Mouse (Mus musculus) limb, embryonic 11.5 days (tissue): ENCODE measurements at regions not wholly inside any gene's neighbourhood (a gene's known extent, or its start where the extent isn't known, plus 50 kb on each side); places are given as distances from the start of the nearest gene placed in this dataset.

ENCODE experiments used
- ATAC-seq: fragments of 200-750 bp; cut with Nextera tagmentation; 2 replicates; pipeline ENCODE4 v1.8.0; 2017; ENCODE audit warnings: low read depth; ENCODE audit not compliant: insufficient number of reproducible peaks, low FRiP score, low TSS enrichment
- DNase-seq: peaks from one replicate; pipeline ENCODE4 v3.0.0-alpha.2; 2015; ENCODE audit warnings: low spot score
- H3K27ac ChIP-seq: fragments of 300-500 bp; sonication (generic); replicated peaks from 2 replicates; pipeline ENCODE4 v1.5.1; 2014; ENCODE audit warnings: low read depth, mild to moderate bottlenecking, low read length
- H3K27me3 ChIP-seq: fragments of 300-500 bp; sonication (generic); 2 replicates; pipeline ENCODE4 v1.6.1; 2014; ENCODE audit warnings: mild to moderate bottlenecking, low read length, mixed read lengths; ENCODE audit not compliant: control insufficient read depth, insufficient read depth
- H3K36me3 ChIP-seq: fragments of 300-500 bp; sonication (generic); 2 replicates; pipeline ENCODE4 v1.6.1; 2014; ENCODE audit warnings: mild to moderate bottlenecking, low read length, moderate library complexity, mixed read lengths; ENCODE audit not compliant: control insufficient read depth, insufficient read depth
- H3K4me1 ChIP-seq: fragments of 300-500 bp; sonication (generic); 2 replicates; pipeline ENCODE4 v1.6.1; 2014; ENCODE audit warnings: low read length, mixed read lengths; ENCODE audit not compliant: control insufficient read depth, insufficient read depth
- H3K4me2 ChIP-seq: fragments of 300-500 bp; sonication (generic); 2 replicates; pipeline ENCODE4 v1.6.1; 2014; ENCODE audit warnings: low read depth, mild to moderate bottlenecking, moderate library complexity; ENCODE audit not compliant: severe bottlenecking
- H3K4me3 ChIP-seq: fragments of 300-500 bp; sonication (generic); 2 replicates; pipeline ENCODE4 v1.5.1; 2014; ENCODE audit warnings: low read depth, low read length
- H3K9ac ChIP-seq: fragments of 300-500 bp; sonication (generic); 2 replicates; pipeline ENCODE4 v1.6.1; 2014; ENCODE audit warnings: mild to moderate bottlenecking, low read length
- H3K9me3 ChIP-seq: fragments of 300-500 bp; sonication (generic); 2 replicates; pipeline ENCODE4 v1.6.1; 2016; ENCODE audit warnings: low read length; ENCODE audit not compliant: control insufficient read depth
- WGBS: fragments of 180-500 bp; shearing (Covaris S2); extraction: QIAGEN DNeasy Blood & Tissue Kit; methylation state at CpG from one replicate; pipeline ENCODE4 v1.1.7; 2014; 5-methylcytosine and 5-hydroxymethylcytosine counted together

GRCm38 (mm10) chr8:91872278-91873115 is 70.6 kb upstream of the Irx3 start:
- Histone ChIP-seq H3K4me3 (no peak overlapping the region), H3K9ac (no peak overlapping the region), H3K27me3 (peaks cover 74% of the 10 kb centered on the region), H3K4me2 (peak overlapping the region; percentile 18; the same call in 1 of the 2 replicates), H3K27ac (no peak overlapping the region), H3K4me1 (peaks cover 3% of the 10 kb centered on the region; the same call in 1 of the 2 replicates), H3K9me3 (no peaks in the 10 kb centered on the region), H3K36me3 (no peaks in the 10 kb centered on the region)
- WGBS: 11% methylated on average over 29 of the region's 29 CpGs
- ATAC-seq (no peak), DNase-seq (peak; percentile 50)

GRCm38 (mm10) chr8:91867069-91867468 is 65.2 kb upstream of the Irx3 start:
- Histone ChIP-seq H3K27me3 (peaks cover 45% of the 10 kb centered on the region), H3K4me2 (no peak overlapping the region), H3K4me1 (peaks cover 3% of the 10 kb centered on the region; the same call in 1 of the 2 replicates), H3K9ac (no peak overlapping the region), H3K9me3 (no peaks in the 10 kb centered on the region), H3K36me3 (no peaks in the 10 kb centered on the region), H3K4me3 (no peak overlapping the region), H3K27ac (no peak overlapping the region)
- DNase-seq (peak; percentile 44), ATAC-seq (no peak)
- WGBS: 6% methylated on average over 7 of the region's 7 CpGs

DNA sequence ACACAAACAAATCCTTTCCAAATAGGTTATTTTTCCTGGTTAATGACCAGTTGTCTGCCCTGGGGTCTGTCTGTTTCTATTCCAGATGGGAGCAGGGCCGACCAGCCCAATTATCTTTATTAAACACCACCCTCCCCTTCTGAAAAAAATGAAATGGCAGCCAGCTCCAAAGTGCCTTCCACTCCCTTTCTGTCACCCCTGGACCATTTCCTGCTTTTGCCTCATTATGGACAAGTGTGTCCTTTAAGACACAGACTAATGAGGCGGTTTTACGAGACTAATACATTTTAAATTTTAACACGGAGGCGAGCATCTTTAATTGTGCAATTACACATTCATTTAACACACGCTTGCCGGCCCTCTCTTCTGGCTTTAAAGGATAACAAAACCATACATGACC is 64.2 kb upstream of the Irx3 start:
- H3K27me3 ChIP-seq: peaks cover 42% of the 10 kb centered on the region
- H3K9me3 ChIP-seq: no peaks in the 10 kb centered on the region
- no peak overlapping the region for H3K27ac ChIP-seq
- DNase-seq: no peak
- ATAC-seq: no peak
- H3K4me1 ChIP-seq: peaks cover 3% of the 10 kb centered on the region; the same call in 1 of the 2 replicates
- no peak overlapping the region for H3K4me2 ChIP-seq
- H3K4me3 ChIP-seq: no peak overlapping the region
- no peaks in the 10 kb centered on the region for H3K36me3 ChIP-seq
- 11% methylated on average over 7 of the region's 7 CpGs for WGBS
- H3K9ac ChIP-seq: no peak overlapping the region

GRCm38 (mm10) chr8:91865361-91865760 is 63.5 kb upstream of the Irx3 start:
- H3K4me3 ChIP-seq: no peak overlapping the region
- ATAC-seq (no peak), DNase-seq (peak; percentile 31)
- H3K4me2 ChIP-seq: no peak overlapping the region
- H3K4me1 ChIP-seq: peaks cover 3% of the 10 kb centered on the region; the same call in 1 of the 2 replicates
- peaks cover 40% of the 10 kb centered on the region for H3K27me3 ChIP-seq
- no peak overlapping the region for H3K27ac ChIP-seq
- H3K9ac ChIP-seq: no peak overlapping the region
- no peaks in the 10 kb centered on the region for H3K9me3 ChIP-seq
- no peaks in the 10 kb centered on the region for H3K36me3 ChIP-seq
- WGBS: 4% methylated on average over 10 of the region's 10 CpGs

DNA sequence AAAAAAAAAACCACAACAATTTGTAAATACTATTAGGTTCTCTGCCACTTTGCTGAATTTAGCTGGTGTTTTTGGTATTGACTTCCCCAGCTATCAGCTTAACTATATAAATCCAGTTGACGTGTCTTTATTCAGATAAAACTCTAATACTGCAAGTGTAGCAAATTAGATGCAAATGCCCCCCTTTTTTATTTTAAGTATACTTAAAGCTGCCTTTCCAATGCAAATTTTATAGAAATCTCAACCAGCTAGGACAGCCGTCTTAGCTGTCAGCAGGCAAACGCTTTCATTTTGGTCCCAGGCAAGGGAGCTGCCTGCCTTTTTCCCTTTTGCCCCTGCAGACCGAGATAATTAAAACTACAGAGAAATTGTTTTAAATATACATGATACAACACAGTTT is 61.6 kb upstream of the Irx3 start:
- WGBS: 21% methylated on average over 4 of the region's 4 CpGs
- no peak overlapping the region for H3K4me3 ChIP-seq
- DNase-seq: no peak
- H3K4me1 ChIP-seq: peaks cover 3% of the 10 kb centered on the region; the same call in 1 of the 2 replicates
- no peaks in the 10 kb centered on the region for H3K36me3 ChIP-seq
- ATAC-seq: no peak
- H3K27ac ChIP-seq: no peak overlapping the region
- H3K9me3 ChIP-seq: no peaks in the 10 kb centered on the region
- peaks cover 33% of the 10 kb centered on the region for H3K27me3 ChIP-seq
- no peak overlapping the region for H3K4me2 ChIP-seq
- no peak overlapping the region for H3K9ac ChIP-seq

DNA sequence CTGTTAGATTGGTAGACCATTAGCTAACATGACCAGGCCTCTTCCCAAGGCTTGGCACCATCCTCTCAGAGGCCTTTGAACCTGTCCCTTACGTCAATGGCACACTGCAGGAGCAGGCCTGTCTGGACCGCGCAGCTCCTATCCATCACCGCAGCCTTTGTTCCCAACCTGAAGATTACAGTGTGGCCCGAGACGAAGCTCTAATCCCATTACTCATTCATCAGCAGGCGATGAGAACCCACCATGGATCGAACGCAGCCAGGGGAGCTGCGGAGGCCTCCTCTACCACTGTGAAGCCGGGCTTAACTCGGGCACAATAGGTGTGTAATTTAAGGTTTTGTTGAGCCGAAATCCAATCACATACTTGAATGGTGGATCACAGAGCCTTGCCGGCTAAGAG is 54.0 kb upstream of the Irx3 start:
- ATAC-seq: no peak
- 74% methylated on average over 14 of the region's 14 CpGs for WGBS
- Histone ChIP-seq H3K9ac (no peak overlapping the region), H3K4me2 (no peak overlapping the region), H3K27me3 (peaks cover 29% of the 10 kb centered on the region), H3K4me3 (no peak overlapping the region), H3K9me3 (no peaks in the 10 kb centered on the region), H3K27ac (no peak overlapping the region), H3K36me3 (no peaks in the 10 kb centered on the region), H3K4me1 (no peaks in the 10 kb centered on the region)
- no peak for DNase-seq

GRCm38 (mm10) chr8:91854369-91854768 is 52.5 kb upstream of the Irx3 start:
- Histone ChIP-seq H3K36me3 (no peaks in the 10 kb centered on the region), H3K4me3 (no peak overlapping the region), H3K27me3 (peaks cover 23% of the 10 kb centered on the region), H3K4me2 (no peak overlapping the region), H3K27ac (no peak overlapping the region), H3K9ac (no peak overlapping the region), H3K9me3 (no peaks in the 10 kb centered on the region), H3K4me1 (no peaks in the 10 kb centered on the region)
- WGBS: 86% methylated on average over 4 of the region's 4 CpGs
- DNase-seq: no peak
- ATAC-seq: no peak

GRCm38 (mm10) chr8:91853803-91854202 is 51.9 kb upstream of the Irx3 start:
- Histone ChIP-seq H3K4me1 (no peaks in the 10 kb centered on the region), H3K4me2 (no peak overlapping the region), H3K27ac (no peak overlapping the region), H3K36me3 (no peaks in the 10 kb centered on the region), H3K27me3 (peaks cover 21% of the 10 kb centered on the region), H3K9me3 (no peaks in the 10 kb centered on the region), H3K4me3 (no peak overlapping the region), H3K9ac (no peak overlapping the region)
- ATAC-seq: no peak
- no peak for DNase-seq
- WGBS: 59% methylated on average over 2 of the region's 2 CpGs
